Mouse (Mus musculus) limb, embryonic 15.5 days (tissue): Measurements from ENCODE around the gene Dpp3. TPM values are rescaled to one million over a fixed set of nuclear protein-coding genes. Genes with fewer than 3 reads are reported as not detected.
"Not testable (repeated sequence)": the region's sequence is repeated elsewhere in the genome, so short reads cannot be mapped to it uniquely, and the experiment has no call there.

Experiments used
- ATAC-seq: fragments of 200-750 bp; cut with Nextera tagmentation; 2 replicates; pipeline ENCODE4 v1.8.0; 2017; ENCODE audit warnings: low read depth, moderate TSS enrichment; ENCODE audit not compliant: insufficient number of reproducible peaks, low FRiP score, low TSS enrichment
- H3K27ac ChIP-seq: fragments of 300-500 bp; sonication (generic); 2 replicates; pipeline ENCODE4 v1.5.1; 2015; ENCODE audit warnings: moderate library complexity, mild to moderate bottlenecking, inconsistent platforms
- H3K27me3 ChIP-seq: fragments of 300-500 bp; sonication (generic); 2 replicates; pipeline ENCODE4 v1.6.1; 2015; ENCODE audit warnings: inconsistent platforms
- H3K36me3 ChIP-seq: fragments of 300-500 bp; sonication (generic); 2 replicates; pipeline ENCODE4 v1.6.1; 2015; ENCODE audit warnings: inconsistent platforms
- H3K4me1 ChIP-seq: fragments of 300-500 bp; sonication (generic); 2 replicates; pipeline ENCODE4 v1.6.1; 2015; ENCODE audit warnings: inconsistent platforms
- H3K4me2 ChIP-seq: fragments of 300-500 bp; sonication (generic); 2 replicates; pipeline ENCODE4 v1.6.1; 2015; ENCODE audit warnings: mild to moderate bottlenecking, inconsistent platforms
- H3K4me3 ChIP-seq: fragments of 300-500 bp; sonication (generic); 2 replicates; pipeline ENCODE4 v1.5.1; 2015; ENCODE audit warnings: mild to moderate bottlenecking, inconsistent platforms
- H3K9ac ChIP-seq: fragments of 300-500 bp; sonication (generic); 2 replicates; pipeline ENCODE4 v1.6.1; 2015; ENCODE audit warnings: inconsistent platforms
- H3K9me3 ChIP-seq: fragments of 300-500 bp; sonication (generic); 2 replicates; pipeline ENCODE4 v1.6.1; 2016; ENCODE audit warnings: inconsistent platforms
- WGBS: fragments of 180-500 bp; shearing (Covaris S2); methylation state at CpG from one replicate; pipeline ENCODE4 v1.1.7; 2015; 5-methylcytosine and 5-hydroxymethylcytosine counted together
- polyA plus RNA-seq: library from polyadenylated mRNA; unstranded; fragments of >200 nt; fragmentation: Nextera tagmentation; extraction: Ambion mirVana; gene quantifications from 2 replicates; pipeline ENCODE4 v1.2.1, GENCODE M21; 2015

Gene Dpp3
- 127 and 135 TPM in 2 replicates for polyA plus RNA-seq

GRCm38 (mm10) chr19:4927904-4928531 lies at the start of gene Dpp3:
Dpp3 (minus strand) TSS chr19:4928287.
- Histone ChIP-seq H3K27ac (peak within 1 kb of the TSS; percentile 87), H3K36me3 (peaks cover 34% of the 10 kb centered on the region), H3K27me3 (no peaks in the 10 kb centered on the region), H3K9me3 (no peaks in the 10 kb centered on the region), H3K9ac (peak within 1 kb of the TSS; percentile 48; the same call in 1 of the 2 replicates), H3K4me2 (peak within 1 kb of the TSS; percentile 55), H3K4me3 (peak within 1 kb of the TSS; percentile 72), H3K4me1 (peaks cover 23% of the 10 kb centered on the region)
- peak; percentile 99 for ATAC-seq
- WGBS, result under 1% methylated on average over 32 of the region's 32 CpGs

GRCm38 (mm10) chr19:4968236-4968635 lies 40.1 kb upstream of the Dpp3 start:
- Histone ChIP-seq H3K4me2 (no peak overlapping the region), H3K36me3 (peaks cover 33% of the 10 kb centered on the region), H3K4me1 (peaks cover 1% of the 10 kb centered on the region; the same call in 1 of the 2 replicates), H3K27me3 (no peaks in the 10 kb centered on the region), H3K9ac (no peak overlapping the region), H3K4me3 (no peak overlapping the region), H3K9me3 (no peaks in the 10 kb centered on the region), H3K27ac (no peak overlapping the region)
- 88% methylated on average over 2 of the region's 2 CpGs for WGBS
- no peak for ATAC-seq

DNA sequence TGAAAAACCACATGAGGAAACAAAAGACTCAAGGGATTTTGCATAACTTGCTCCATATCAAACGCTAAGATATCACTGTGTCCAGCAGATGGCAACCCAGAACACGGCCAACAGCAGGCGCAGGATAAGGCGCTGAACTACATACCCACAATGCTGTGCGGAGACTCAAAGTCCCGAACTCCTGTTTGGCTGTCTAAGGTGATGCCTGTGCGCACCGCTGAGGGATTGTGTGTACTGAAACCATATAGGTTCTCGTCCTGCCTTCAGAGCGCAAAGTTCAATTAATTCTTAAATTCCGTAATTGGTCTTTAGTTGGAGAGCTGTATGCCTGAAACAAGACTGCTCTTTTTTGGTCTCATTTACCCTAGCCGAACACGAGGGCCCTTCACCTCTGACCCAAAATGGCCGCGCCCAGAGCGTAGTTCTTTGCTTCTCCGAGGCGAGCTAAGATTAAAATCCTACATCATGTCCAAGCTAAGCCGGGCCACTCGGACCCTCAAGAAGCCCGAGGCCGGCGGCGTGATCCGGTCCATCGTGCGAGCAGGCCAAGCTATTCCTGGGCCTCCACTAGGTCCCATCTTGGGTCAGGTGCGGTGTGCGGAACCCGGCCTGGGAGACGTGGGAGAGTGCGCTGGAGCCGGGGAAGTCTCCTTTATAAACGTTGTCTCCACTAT lies 34.0 kb upstream of the Dpp3 start, which contains the start of gene Mrpl11:
Gene Mrpl11, plus strand, starts transcription at position 220 of the 674 bp plus-strand sequence.
- H3K27me3 ChIP-seq, result no peaks in the 10 kb centered on the region
- no peaks in the 10 kb centered on the region for H3K9me3 ChIP-seq
- H3K27ac ChIP-seq, result peak within 1 kb of the TSS; percentile 83
- peaks cover 27% of the 10 kb centered on the region for H3K36me3 ChIP-seq
- H3K9ac ChIP-seq, result peak within 1 kb of the TSS; percentile 51; the same call in 1 of the 2 replicates
- peak; percentile 94 for ATAC-seq
- H3K4me1 ChIP-seq, result peaks cover 7% of the 10 kb centered on the region
- under 1% methylated on average over 34 of the region's 34 CpGs for WGBS
- peak within 1 kb of the TSS; percentile 77 for H3K4me3 ChIP-seq
- H3K4me2 ChIP-seq, result peak within 1 kb of the TSS; percentile 64

- not testable (repeated sequence) for H3K4me1 ChIP-seq
- whole genome bisulfite sequencing, result 78% methylated on average over 9 of the region's 9 CpGs
These were observed 20.6 kb upstream of the Dpp3 start for GRCm38 (mm10) chr19:4948641-4949040.

DNA sequence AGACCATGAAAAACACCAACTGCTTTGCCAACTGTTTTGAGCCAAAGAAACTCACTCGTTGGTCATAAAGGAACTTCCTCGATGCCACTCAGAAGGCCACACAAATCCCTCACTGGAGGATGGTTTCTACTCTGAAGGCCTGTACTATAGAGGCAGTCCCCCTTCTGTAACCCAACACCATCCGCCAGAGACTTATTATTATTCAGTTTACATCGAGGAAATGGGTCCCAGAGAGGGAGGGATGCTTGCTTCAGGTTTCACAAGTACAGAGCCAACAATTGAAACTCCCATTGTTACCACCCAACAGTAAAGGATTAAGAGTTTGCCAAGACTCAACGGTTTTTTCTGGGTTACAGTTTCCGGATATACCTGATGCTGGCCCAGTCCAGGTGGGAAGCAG lies 17.5 kb upstream of the Dpp3 start:
- Histone ChIP-seq H3K27me3 (no peaks in the 10 kb centered on the region; the same call in 1 of the 2 replicates), H3K4me1 (peaks cover 10% of the 10 kb centered on the region), H3K36me3 (no peaks in the 10 kb centered on the region), H3K4me3 (no peak overlapping the region), H3K27ac (no peak overlapping the region), H3K4me2 (no peak overlapping the region), H3K9ac (no peak overlapping the region), H3K9me3 (no peaks in the 10 kb centered on the region)
- ATAC-seq, result no peak
- 38% methylated on average over 6 of the region's 6 CpGs for WGBS

More at GRCm38 (mm10) chr19:4948641-4949040, 20.6 kb upstream of the Dpp3 start:
- H3K4me2 ChIP-seq, H3K9ac ChIP-seq, ATAC-seq, H3K27ac ChIP-seq, H3K4me3 ChIP-seq, H3K36me3 ChIP-seq, H3K9me3 ChIP-seq, H3K27me3 ChIP-seq: not testable (repeated sequence)

DNA sequence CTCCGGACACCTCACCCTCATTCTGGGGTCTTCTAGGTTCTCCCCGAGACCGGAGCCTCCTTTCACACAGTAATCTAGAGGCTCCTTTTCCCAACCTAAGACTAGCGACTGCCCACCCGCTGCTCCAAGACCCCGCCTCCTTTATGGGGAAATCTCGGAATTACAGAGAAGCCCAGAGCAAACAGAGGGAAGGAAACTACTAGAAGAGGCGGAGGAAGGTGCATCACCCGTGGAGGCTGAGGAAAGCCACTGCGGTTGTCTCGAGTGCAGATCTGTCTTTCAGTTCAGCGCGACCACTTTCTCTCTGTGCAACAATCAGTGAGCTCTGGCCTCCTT lies 15.1 kb upstream of the Dpp3 start:
- H3K27ac ChIP-seq, result no peak overlapping the region

DNA sequence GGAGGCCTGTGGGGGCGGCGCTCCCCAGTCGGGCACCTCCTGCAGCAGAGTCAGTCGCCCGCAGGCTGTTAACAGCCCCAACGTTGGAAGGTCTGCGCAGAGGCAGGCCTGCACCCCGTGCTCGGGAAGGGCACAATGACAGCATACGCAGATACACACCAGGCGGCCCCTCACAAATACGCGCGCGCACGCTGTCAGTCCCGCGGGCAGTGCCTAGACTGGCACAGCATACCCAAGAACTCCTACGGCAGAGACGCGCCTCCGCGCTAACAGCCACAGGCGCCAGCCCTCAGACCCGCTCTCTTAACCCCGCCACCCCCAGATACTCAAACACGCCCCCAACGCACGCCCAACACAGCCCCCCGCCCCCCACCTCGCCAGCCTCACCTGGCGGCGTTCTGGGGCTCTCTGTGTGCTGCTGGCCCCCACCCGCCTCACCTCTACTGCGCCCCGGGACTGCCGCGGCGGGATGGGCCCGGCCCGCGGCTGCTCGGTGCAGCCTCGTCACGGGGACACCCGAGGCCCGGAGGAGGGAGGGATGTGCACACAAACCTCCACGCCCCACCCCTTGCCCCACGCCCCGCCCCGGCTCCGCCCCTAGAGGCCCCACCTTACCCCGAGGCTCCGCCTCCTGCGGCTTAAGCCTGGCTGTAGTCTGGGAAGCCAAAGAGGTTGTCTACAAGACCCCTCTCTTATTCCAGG lies 14.6 kb upstream of the Dpp3 start, which contains the start of gene Peli3:
Gene Peli3, minus strand, starts transcription at position 577 of the 702 bp plus-strand sequence.
- Histone ChIP-seq H3K9ac (peak within 1 kb of the TSS; percentile 60), H3K4me1 (peaks cover 16% of the 10 kb centered on the region), H3K27me3 (no peaks in the 10 kb centered on the region; the same call in 1 of the 2 replicates), H3K27ac (no peak within 1 kb of the TSS), H3K4me3 (peak within 1 kb of the TSS; percentile 70), H3K9me3 (no peaks in the 10 kb centered on the region), H3K36me3 (no peaks in the 10 kb centered on the region), H3K4me2 (peak within 1 kb of the TSS; percentile 94)
- ATAC-seq, result peak; percentile 91
- under 1% methylated on average over 50 of the region's 55 CpGs for WGBS

More for the DNA sequence above, 15.1 kb upstream of the Dpp3 start:
- no peaks in the 10 kb centered on the region for H3K9me3 ChIP-seq
- WGBS, result 5% methylated on average over 13 of the region's 13 CpGs
- peaks cover 11% of the 10 kb centered on the region for H3K4me1 ChIP-seq
- H3K4me2 ChIP-seq, result peak overlapping the region; percentile 94
- H3K27me3 ChIP-seq, result no peaks in the 10 kb centered on the region; the same call in 1 of the 2 replicates
- H3K4me3 ChIP-seq, result peak overlapping the region; percentile 70
- ATAC-seq, result peak; percentile 64; the same call in 1 of the 2 replicates
- H3K9ac ChIP-seq, result peak overlapping the region; percentile 60
- no peaks in the 10 kb centered on the region for H3K36me3 ChIP-seq

GRCm38 (mm10) chr19:4937444-4938310 lies 9.6 kb upstream of the Dpp3 start:
- WGBS, result 76% methylated on average over 17 of the region's 17 CpGs

DNA sequence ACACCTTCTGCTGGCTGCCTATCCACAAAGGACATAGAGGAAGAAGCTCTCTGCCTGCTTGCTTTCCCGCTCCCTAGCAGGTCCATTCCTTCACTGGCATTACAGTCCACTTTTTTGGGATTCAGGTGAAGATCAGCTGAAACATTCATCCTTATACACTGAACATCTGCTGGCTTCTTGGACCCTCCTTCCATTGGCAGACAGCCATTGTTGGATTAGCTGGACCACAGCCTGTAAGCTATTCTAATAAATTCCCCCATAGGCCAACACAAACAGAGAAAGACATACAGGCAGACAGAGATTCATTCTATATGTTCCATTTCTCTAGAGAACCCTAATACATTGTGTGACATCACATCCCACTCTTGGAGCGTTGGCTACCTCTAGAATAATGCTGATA lies 8.8 kb upstream of the Dpp3 start:
- ATAC-seq, result no peak
- no peak overlapping the region for H3K4me3 ChIP-seq
- WGBS, result 81% methylated on average over 2 of the region's 2 CpGs
- H3K36me3 ChIP-seq, result peaks cover 9% of the 10 kb centered on the region
- peaks cover 6% of the 10 kb centered on the region; the same call in 1 of the 2 replicates for H3K4me1 ChIP-seq
- H3K9ac ChIP-seq, result no peak overlapping the region
- no peak overlapping the region for H3K27ac ChIP-seq
- H3K9me3 ChIP-seq, result no peaks in the 10 kb centered on the region
- H3K4me2 ChIP-seq, result no peak overlapping the region
- H3K27me3 ChIP-seq, result no peaks in the 10 kb centered on the region

More at GRCm38 (mm10) chr19:4937444-4938310, 9.6 kb upstream of the Dpp3 start:
- no peaks in the 10 kb centered on the region for H3K9me3 ChIP-seq
- H3K4me3 ChIP-seq, result no peak overlapping the region
- peaks cover 13% of the 10 kb centered on the region for H3K4me1 ChIP-seq
- no peaks in the 10 kb centered on the region; the same call in 1 of the 2 replicates for H3K27me3 ChIP-seq
- peaks cover 4% of the 10 kb centered on the region for H3K36me3 ChIP-seq
- ATAC-seq, result 0 out of 2 replicates have a peak, but pooled peaks have one; percentile 15
- H3K27ac ChIP-seq, result no peak overlapping the region
- H3K9ac ChIP-seq, result no peak overlapping the region
- no peak overlapping the region for H3K4me2 ChIP-seq

- H3K27ac ChIP-seq, result peak overlapping the region; percentile 87
- no peaks in the 10 kb centered on the region for H3K27me3 ChIP-seq
- peak overlapping the region; percentile 55 for H3K4me2 ChIP-seq
- H3K9ac ChIP-seq, result peak overlapping the region; percentile 48; the same call in 1 of the 2 replicates
- peaks cover 27% of the 10 kb centered on the region for H3K36me3 ChIP-seq
- no peak for ATAC-seq
- H3K4me1 ChIP-seq, result peaks cover 23% of the 10 kb centered on the region
- 59% methylated on average over 5 of the region's 5 CpGs for WGBS
- no peaks in the 10 kb centered on the region for H3K9me3 ChIP-seq
- peak overlapping the region; percentile 72 for H3K4me3 ChIP-seq
These were observed 694 bp upstream of the Dpp3 start for GRCm38 (mm10) chr19:4928781-4929180.
